In genomic region chr6:41140916-41141315, GRCm38 (mm10) we compare ENCODE assay signal across 26 mouse cellular contexts.
"Had no signal": no experiment of that assay in that cellular context is flagged by ENCODE, and none has a peak within 500 bp of the region (broad histone marks: within the 10 kb centered on the region; RNA-seq: fewer than 3 reads in every experiment).

No protein-coding gene starts in this region.

- H3K9me3 ChIP-seq: limb, embryonic 12.5 days; limb, embryonic 15.5 days; midbrain, embryonic 15.5 days; neural tube, embryonic 12.5 days; neural tube, embryonic 15.5 days had no signal

- H3K36me3 ChIP-seq: limb, embryonic 12.5 days; limb, embryonic 15.5 days; midbrain, embryonic 15.5 days; neural tube, embryonic 12.5 days; neural tube, embryonic 15.5 days had no signal

- DNase-seq: kidney, adult 18-20 months; kidney, adult 9 months; kidney, postnatal 14 days; kidney, postnatal 4 days; layer of hippocampus, postnatal 36 days; left cerebral cortex, postnatal 4 days; liver, postnatal 0 days; lung, embryonic 14.5 days; lung, postnatal 10 days; lung, postnatal 36 days; retina, postnatal 1 day; right cerebral cortex, postnatal 25 days; thymus, adult 18-20 months; thymus, postnatal 14 days had no signal

- H3K9ac ChIP-seq: limb, embryonic 12.5 days; limb, embryonic 15.5 days; liver, embryonic 14.5 days; liver, postnatal 0 days; lung, embryonic 14.5 days; midbrain, embryonic 15.5 days; neural tube, embryonic 12.5 days; neural tube, embryonic 15.5 days had no signal

- H3K27me3 ChIP-seq: limb, embryonic 12.5 days; limb, embryonic 15.5 days; midbrain, embryonic 15.5 days; neural tube, embryonic 12.5 days; neural tube, embryonic 15.5 days had no signal

- H3K4me2 ChIP-seq: limb, embryonic 12.5 days; limb, embryonic 15.5 days; liver, embryonic 11.5 days; lung, embryonic 14.5 days; midbrain, embryonic 11.5 days; midbrain, embryonic 15.5 days; neural tube, embryonic 12.5 days; neural tube, embryonic 15.5 days had no signal

- H3K27ac ChIP-seq: layer of hippocampus, adult 2 months; left cerebral cortex, adult 2 months; limb, embryonic 12.5 days; limb, embryonic 15.5 days; liver, embryonic 14.5 days; midbrain, embryonic 15.5 days; neural tube, embryonic 12.5 days; neural tube, embryonic 15.5 days had no signal

- H3K4me1 ChIP-seq: limb, embryonic 12.5 days; limb, embryonic 15.5 days; midbrain, embryonic 15.5 days; neural tube, embryonic 12.5 days; neural tube, embryonic 15.5 days had no signal

- ATAC-seq: intestine, embryonic 16.5 days; liver, postnatal 0 days; midbrain, embryonic 15.5 days had no signal

- H3K4me3 ChIP-seq: layer of hippocampus, adult 2 months; left cerebral cortex, adult 2 months; limb, embryonic 12.5 days; limb, embryonic 15.5 days; midbrain, embryonic 15.5 days; myocyte; neural tube, embryonic 12.5 days; neural tube, embryonic 15.5 days had no signal
